In the genomic region with DNA sequence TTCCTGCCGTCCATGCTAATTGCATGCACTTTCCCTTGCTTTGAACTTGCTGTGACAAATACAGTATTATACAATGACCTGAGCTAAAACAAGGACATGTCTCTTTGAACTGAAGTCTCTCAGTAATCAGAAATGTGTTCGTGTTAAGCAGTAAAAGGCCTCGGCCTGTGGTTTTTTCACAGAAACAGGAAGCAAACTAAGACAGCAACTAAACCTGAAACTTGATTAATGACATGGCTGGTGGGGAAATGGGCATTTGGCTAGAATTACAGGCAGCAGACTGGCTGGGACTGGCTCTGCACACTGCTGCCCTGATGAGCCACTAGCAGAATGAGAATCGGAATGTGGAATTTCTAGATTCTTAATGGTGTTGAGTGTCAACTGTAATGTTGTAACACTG, we compare ENCODE assay signal across 10 mouse cellular contexts.
A peak's percentile ranks its signal among the peaks of the same experiment; 100 is the strongest.
DNase-seq lines count a peak whose midpoint lies in the region; ATAC-seq and TF ChIP-seq lines count a peak whose summit lies in the region.
"Had no signal": no experiment of that assay in that cellular context is flagged by ENCODE, and none has a peak within 500 bp of the region (broad histone marks: within the 10 kb centered on the region; RNA-seq: fewer than 3 reads in every experiment).

No protein-coding gene starts in this region.

- H3K4me2 ChIP-seq in kidney, embryonic 15.5 days: no peak overlapping the region
- H3K4me2 ChIP-seq: hindbrain, embryonic 15.5 days had no signal

- ATAC-seq in kidney, embryonic 15.5 days (replicated peaks; ENCODE audit: low FRiP score): peak; percentile 69

- no peaks in the 10 kb centered on the region for H3K36me3 ChIP-seq in kidney, embryonic 15.5 days
- H3K36me3 ChIP-seq: hindbrain, embryonic 15.5 days; midbrain, embryonic 10.5 days had no signal

- 0 out of 2 replicates have a peak overlapping the region, but pooled peaks have one; percentile 7 for H3K27ac ChIP-seq in kidney, embryonic 15.5 days
- no peak overlapping the region for H3K27ac ChIP-seq in cerebellum, adult 2 months (ENCODE audit: insufficient read depth, low read length)
- H3K27ac ChIP-seq: hindbrain, embryonic 15.5 days; midbrain, embryonic 10.5 days had no signal

- TF ChIP-seq CTCF in cerebellum, adult 2 months (IDR thresholded peaks at IDR 0.05; ENCODE audit: borderline replicate concordance, insufficient read depth, low read depth, low read length): no peak

- no peaks in the 10 kb centered on the region for H3K4me1 ChIP-seq in kidney, embryonic 15.5 days
- H3K4me1 ChIP-seq in cerebellum, adult 2 months (ENCODE audit: control insufficient read depth, insufficient read depth, low read length): no peaks in the 10 kb centered on the region
- H3K4me1 ChIP-seq: hindbrain, embryonic 15.5 days; midbrain, embryonic 10.5 days had no signal

- 9% methylated on average over 4 of the region's 4 CpGs for WGBS in kidney, embryonic 15.5 days
- 75% methylated on average over 4 of the region's 4 CpGs for WGBS in cerebellum, adult 2 months

- DNase-seq in thymus, postnatal 0 days (ENCODE audit: low spot score): peak; percentile 3
- DNase-seq in thymus, postnatal 4 days: no peak
- DNase-seq in embryo, embryonic 11 days: peak; percentile 54
- DNase-seq in natural killer cell, adult 2 months (ENCODE audit: low spot score in 2 of 2): peak; percentile 5 to 13
- DNase-seq in neural tube, embryonic 10.5 days (ENCODE audit: extremely low spot score, low spot score): no peak
- DNase-seq in cerebellum, adult 2 months: no peak
- DNase-seq in gastrocnemius, adult 18-20 months (ENCODE audit: low spot score): no peak

- TF ChIP-seq POLR2A in cerebellum, adult 2 months (IDR thresholded peaks at IDR 0.05; ENCODE audit: borderline replicate concordance, insufficient read depth, low read length): no peak

- H3K4me3 ChIP-seq in kidney, embryonic 15.5 days (replicated peaks): no peak overlapping the region
- H3K4me3 ChIP-seq in cerebellum, adult 2 months (replicated peaks; ENCODE audit: insufficient read depth, low read depth, low read length): no peak overlapping the region
- H3K4me3 ChIP-seq: hindbrain, embryonic 15.5 days; midbrain, embryonic 10.5 days had no signal

- H3K9ac ChIP-seq in kidney, embryonic 15.5 days: no peak overlapping the region
- H3K9ac ChIP-seq: hindbrain, embryonic 15.5 days had no signal

- no peaks in the 10 kb centered on the region for H3K27me3 ChIP-seq in kidney, embryonic 15.5 days
- no peaks in the 10 kb centered on the region for H3K27me3 ChIP-seq in cerebellum, adult 2 months (ENCODE audit: control insufficient read depth, insufficient read depth, low read length)
- H3K27me3 ChIP-seq: hindbrain, embryonic 15.5 days had no signal

- no peaks in the 10 kb centered on the region for H3K9me3 ChIP-seq in kidney, embryonic 15.5 days (replicated peaks)
- H3K9me3 ChIP-seq: hindbrain, embryonic 15.5 days; midbrain, embryonic 10.5 days had no signal

Comparison
In these comparisons a context has a peak if more than half of its experiments do, and no peak if none do; other contexts are left out.
1. DNase-seq: peak in thymus, postnatal 0 days (single experiment), embryo, embryonic 11 days (single experiment) and natural killer cell, adult 2 months (2 of 2); none in thymus, postnatal 4 days (single experiment), neural tube, embryonic 10.5 days (single experiment), cerebellum, adult 2 months (0 of 2) and gastrocnemius, adult 18-20 months (single experiment).